Mouse (Mus musculus): ENCODE data around the gene Gm8127. TPM values are rescaled to one million over a fixed set of nuclear protein-coding genes. Genes with fewer than 3 reads are reported as not detected.
"Not testable (repeated sequence)": the region's sequence is repeated elsewhere in the genome, so short reads cannot be mapped to it uniquely, and the experiment has no call there.

Gm8127 gene
- polyA plus RNA-seq, 1 experiment from 2014 or later = not detected

DNA sequence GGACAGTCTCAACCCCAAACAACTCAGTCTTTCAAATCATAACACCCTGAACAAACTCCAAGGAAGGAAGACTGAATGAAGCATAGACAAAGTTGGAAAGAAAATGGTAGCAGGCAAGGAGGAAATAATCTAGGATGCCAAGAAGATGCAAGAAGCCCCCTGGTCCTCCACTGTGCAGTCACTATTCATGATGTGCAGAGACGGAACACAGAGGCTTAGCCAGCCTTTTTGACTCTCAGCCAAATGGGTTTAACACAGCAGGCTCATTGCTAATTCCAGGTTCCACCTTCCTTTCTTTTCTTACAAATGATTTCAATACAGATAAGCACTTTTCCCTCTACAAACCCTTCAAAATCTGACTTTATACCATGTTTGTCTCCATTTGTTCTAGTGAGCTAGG, 20.5 kb downstream of the Gm8127 start:
- H3K4me1 ChIP-seq (replicated peaks; ENCODE audit: insufficient read depth, low read length); H3K9ac ChIP-seq (ENCODE audit: low read depth, low read length); H3K27ac ChIP-seq; H3K4me2 ChIP-seq (ENCODE audit: low read length); DNase-seq (ENCODE audit: low spot score); H3K27me3 ChIP-seq (ENCODE audit: insufficient read depth, low read length); H3K36me3 ChIP-seq (ENCODE audit: insufficient read depth, low read length); H3K4me3 ChIP-seq (replicated peaks; ENCODE audit: low read depth, low read length); ATAC-seq (replicated peaks; ENCODE audit: low FRiP score, low read depth); H3K9me3 ChIP-seq (replicated peaks; ENCODE audit: low read length): not testable (repeated sequence)
- 47% methylated on average over 1 of the region's 1 CpGs for WGBS

- not testable (repeated sequence) for H3K27ac ChIP-seq; H3K9ac ChIP-seq (ENCODE audit: low read depth, low read length); H3K9me3 ChIP-seq (replicated peaks; ENCODE audit: low read length); H3K4me1 ChIP-seq (replicated peaks; ENCODE audit: insufficient read depth, low read length); H3K27me3 ChIP-seq (ENCODE audit: insufficient read depth, low read length); H3K4me3 ChIP-seq (replicated peaks; ENCODE audit: low read depth, low read length); H3K36me3 ChIP-seq (ENCODE audit: insufficient read depth, low read length); H3K4me2 ChIP-seq (ENCODE audit: low read length); DNase-seq (ENCODE audit: low spot score); ATAC-seq (replicated peaks; ENCODE audit: low FRiP score, low read depth)
- WGBS = 77% methylated on average over 3 of the region's 3 CpGs
These were observed 24.4 kb downstream of the Gm8127 start for GRCm38 (mm10) chr14:43269211-43269610.

GRCm38 (mm10) chr14:43268521-43269084, 25.0 kb downstream of the Gm8127 start:
- not testable (repeated sequence) for H3K36me3 ChIP-seq (ENCODE audit: insufficient read depth, low read length); H3K4me3 ChIP-seq (replicated peaks; ENCODE audit: low read depth, low read length); H3K4me2 ChIP-seq (ENCODE audit: low read length); ATAC-seq (replicated peaks; ENCODE audit: low FRiP score, low read depth); H3K27ac ChIP-seq; DNase-seq (ENCODE audit: low spot score); H3K4me1 ChIP-seq (replicated peaks; ENCODE audit: insufficient read depth, low read length); H3K27me3 ChIP-seq (ENCODE audit: insufficient read depth, low read length); H3K9me3 ChIP-seq (replicated peaks; ENCODE audit: low read length); H3K9ac ChIP-seq (ENCODE audit: low read depth, low read length)
- WGBS = 55% methylated on average over 2 of the region's 2 CpGs

DNA sequence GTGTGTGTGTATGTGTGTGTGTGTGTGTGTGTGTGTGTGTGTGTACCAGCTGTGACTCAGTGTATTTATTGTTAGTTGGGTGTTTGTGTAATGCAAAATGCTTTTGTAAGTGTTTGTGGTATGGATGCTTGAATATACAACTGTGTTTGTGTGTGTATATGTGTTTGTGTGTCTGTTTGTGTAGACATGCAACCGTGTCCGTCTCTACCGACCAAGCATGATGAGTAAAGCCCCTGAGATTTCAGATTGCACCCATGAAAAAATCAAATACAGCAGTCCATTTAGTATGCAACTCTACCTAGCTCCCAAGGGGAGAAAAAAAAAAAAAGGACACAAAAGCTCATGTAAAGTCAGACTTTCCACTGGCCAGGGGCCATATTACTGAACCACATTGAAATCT, 30.2 kb downstream of the Gm8127 start:
- H3K4me1 ChIP-seq (replicated peaks; ENCODE audit: insufficient read depth, low read length); H3K9me3 ChIP-seq (replicated peaks; ENCODE audit: low read length); H3K9ac ChIP-seq (ENCODE audit: low read depth, low read length); H3K4me3 ChIP-seq (replicated peaks; ENCODE audit: low read depth, low read length); H3K36me3 ChIP-seq (ENCODE audit: insufficient read depth, low read length); H3K27me3 ChIP-seq (ENCODE audit: insufficient read depth, low read length); DNase-seq (ENCODE audit: low spot score); ATAC-seq (replicated peaks; ENCODE audit: low FRiP score, low read depth); H3K4me2 ChIP-seq (ENCODE audit: low read length); H3K27ac ChIP-seq: not testable (repeated sequence)
- 88% methylated on average over 3 of the region's 3 CpGs for WGBS

DNA sequence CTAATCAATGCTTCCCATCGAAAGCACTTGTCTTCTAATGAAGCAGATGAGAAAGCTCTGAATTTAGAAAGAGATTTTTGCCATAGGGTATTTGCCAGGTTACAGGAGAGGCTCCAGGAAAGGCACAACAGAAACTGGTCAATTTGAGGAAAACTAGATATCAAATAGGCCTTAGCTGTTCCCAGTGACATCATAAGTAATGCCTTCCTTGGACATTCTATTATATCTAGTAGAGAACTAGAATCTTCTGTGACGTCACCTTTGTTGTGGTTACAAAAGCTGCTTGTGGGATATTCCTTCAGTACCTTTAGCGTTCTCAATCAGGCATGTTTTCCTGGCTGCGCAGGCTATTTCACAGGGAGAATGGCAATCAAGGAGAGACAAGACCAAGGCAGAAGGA, 35.3 kb downstream of the Gm8127 start, which contains the start of gene Gm8126:
Gm8126 (plus strand) TSS at position 301 of the 400 bp plus-strand sequence.
- not testable (repeated sequence) for H3K4me2 ChIP-seq (ENCODE audit: low read length); DNase-seq (ENCODE audit: low spot score); H3K27ac ChIP-seq; H3K27me3 ChIP-seq (ENCODE audit: insufficient read depth, low read length); H3K4me1 ChIP-seq (replicated peaks; ENCODE audit: insufficient read depth, low read length); H3K4me3 ChIP-seq (replicated peaks; ENCODE audit: low read depth, low read length); H3K9me3 ChIP-seq (replicated peaks; ENCODE audit: low read length); H3K36me3 ChIP-seq (ENCODE audit: insufficient read depth, low read length); H3K9ac ChIP-seq (ENCODE audit: low read depth, low read length); ATAC-seq (replicated peaks; ENCODE audit: low FRiP score, low read depth)
- 89% methylated on average over 2 of the region's 4 CpGs for WGBS

- H3K36me3 ChIP-seq (ENCODE audit: insufficient read depth, low read length); H3K4me3 ChIP-seq (replicated peaks; ENCODE audit: low read depth, low read length); H3K9ac ChIP-seq (ENCODE audit: low read depth, low read length); H3K27me3 ChIP-seq (ENCODE audit: insufficient read depth, low read length); DNase-seq (ENCODE audit: low spot score); H3K4me2 ChIP-seq (ENCODE audit: low read length); ATAC-seq (replicated peaks; ENCODE audit: low FRiP score, low read depth); H3K4me1 ChIP-seq (replicated peaks; ENCODE audit: insufficient read depth, low read length); H3K9me3 ChIP-seq (replicated peaks; ENCODE audit: low read length); H3K27ac ChIP-seq: not testable (repeated sequence)
- 82% methylated on average over 1 of the region's 1 CpGs for WGBS
These were observed 37.1 kb downstream of the Gm8127 start for GRCm38 (mm10) chr14:43256511-43256910.

DNA sequence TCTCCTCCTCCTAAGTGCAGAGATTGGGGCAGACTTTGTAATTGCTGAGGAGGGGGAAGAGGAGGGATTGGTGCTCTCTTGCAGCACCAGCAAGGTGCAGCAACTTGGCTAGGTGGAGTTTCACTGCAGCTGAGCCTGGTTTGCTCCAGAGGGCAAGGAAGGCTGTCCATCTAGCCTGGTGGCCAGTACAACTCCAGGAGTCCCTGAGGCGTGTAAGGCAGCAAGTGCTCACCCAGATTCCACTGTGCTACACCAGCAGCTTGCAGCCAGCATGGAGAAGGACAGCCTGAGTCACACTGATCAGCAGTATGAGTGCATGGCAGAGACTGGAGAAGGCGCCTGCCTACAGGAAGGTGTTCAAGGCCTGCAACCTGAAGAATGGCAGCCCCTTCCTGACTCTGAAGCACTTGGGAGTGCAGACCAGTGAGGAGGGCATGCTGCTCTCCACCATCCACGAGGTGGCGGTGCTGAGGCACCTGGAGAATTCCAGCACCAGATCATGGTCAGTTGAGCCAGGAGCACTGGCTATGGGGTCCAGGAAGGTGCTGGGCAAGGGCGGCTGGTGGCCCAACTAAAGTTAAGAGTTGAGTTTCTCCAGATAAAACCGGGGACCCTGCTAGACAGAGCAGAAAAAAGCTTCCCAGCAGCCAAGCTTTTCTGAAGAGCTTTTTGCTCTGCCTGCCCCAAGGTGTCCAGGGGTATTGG, 42.9 kb downstream of the Gm8127 start:
- TF ChIP-seq CTCF (IDR thresholded peaks at IDR 0.05; ENCODE audit: low read depth) = 0 out of 2 replicates have a peak, but pooled peaks have one; percentile 13
- not testable (repeated sequence) for H3K9me3 ChIP-seq (replicated peaks; ENCODE audit: low read length); H3K4me2 ChIP-seq (ENCODE audit: low read length); H3K27ac ChIP-seq; H3K9ac ChIP-seq (ENCODE audit: low read depth, low read length); H3K4me1 ChIP-seq (replicated peaks; ENCODE audit: insufficient read depth, low read length); H3K36me3 ChIP-seq (ENCODE audit: insufficient read depth, low read length); DNase-seq (ENCODE audit: low spot score); H3K27me3 ChIP-seq (ENCODE audit: insufficient read depth, low read length); ATAC-seq (replicated peaks; ENCODE audit: low FRiP score, low read depth); H3K4me3 ChIP-seq (replicated peaks; ENCODE audit: low read depth, low read length)
- WGBS = 30% methylated on average over 5 of the region's 6 CpGs

GRCm38 (mm10) chr14:43249611-43250170, 43.9 kb downstream of the Gm8127 start:
- not testable (repeated sequence) for H3K27me3 ChIP-seq (ENCODE audit: insufficient read depth, low read length); H3K27ac ChIP-seq; H3K4me3 ChIP-seq (replicated peaks; ENCODE audit: low read depth, low read length); H3K4me1 ChIP-seq (replicated peaks; ENCODE audit: insufficient read depth, low read length); H3K9me3 ChIP-seq (replicated peaks; ENCODE audit: low read length); H3K9ac ChIP-seq (ENCODE audit: low read depth, low read length); H3K36me3 ChIP-seq (ENCODE audit: insufficient read depth, low read length); DNase-seq (ENCODE audit: low spot score); H3K4me2 ChIP-seq (ENCODE audit: low read length)
- peak; percentile 52; the same call in 1 of the 2 replicates for ATAC-seq (replicated peaks; ENCODE audit: low FRiP score, low read depth)
- WGBS = 19% methylated on average over 5 of the region's 12 CpGs
